Mouse (Mus musculus): Measurements from ENCODE around the gene 1700029P11Rik.

1700029P11Rik gene

GRCm38 (mm10) chr15:81980321-81980720 lies at the start of gene 1700029P11Rik:
TSS of gene 1700029P11Rik (plus strand) at chr15:81980540.
- DNase-seq (ENCODE audit: low spot score) = no peak

GRCm38 (mm10) chr15:81932951-81933470 lies 47.3 kb upstream of the 1700029P11Rik start:
- DNase-seq (ENCODE audit: low spot score) = peak; percentile 70

DNA sequence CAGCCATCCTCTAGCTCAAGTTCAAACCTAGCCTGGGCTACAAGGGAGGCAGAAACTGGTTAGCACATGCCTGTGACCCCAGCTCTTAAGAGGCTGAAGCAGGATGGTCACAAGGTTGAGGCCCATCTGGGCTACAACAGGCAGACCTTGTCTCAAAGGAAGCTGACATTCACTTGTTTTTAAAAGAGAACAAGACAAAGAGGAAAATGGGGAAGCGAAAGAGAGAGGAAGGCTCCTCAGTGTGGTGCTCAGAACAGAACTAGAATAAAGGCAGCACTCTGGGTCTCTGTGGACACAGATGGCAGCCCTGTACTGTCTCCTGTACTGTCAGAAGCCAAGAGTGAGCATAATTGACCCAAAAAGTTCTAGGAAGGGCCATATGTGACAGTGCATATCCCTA lies 46.4 kb upstream of the 1700029P11Rik start:
- no peak for DNase-seq (ENCODE audit: low spot score)

GRCm38 (mm10) chr15:81935869-81936637 lies 44.3 kb upstream of the 1700029P11Rik start:
- DNase-seq (ENCODE audit: low spot score) = no peak

GRCm38 (mm10) chr15:81936679-81937078 lies 43.7 kb upstream of the 1700029P11Rik start, which contains the start of gene Csdc2:
TSS of gene Csdc2 (plus strand) at chr15:81936759.
- peak; percentile 62 for DNase-seq (ENCODE audit: low spot score)

DNA sequence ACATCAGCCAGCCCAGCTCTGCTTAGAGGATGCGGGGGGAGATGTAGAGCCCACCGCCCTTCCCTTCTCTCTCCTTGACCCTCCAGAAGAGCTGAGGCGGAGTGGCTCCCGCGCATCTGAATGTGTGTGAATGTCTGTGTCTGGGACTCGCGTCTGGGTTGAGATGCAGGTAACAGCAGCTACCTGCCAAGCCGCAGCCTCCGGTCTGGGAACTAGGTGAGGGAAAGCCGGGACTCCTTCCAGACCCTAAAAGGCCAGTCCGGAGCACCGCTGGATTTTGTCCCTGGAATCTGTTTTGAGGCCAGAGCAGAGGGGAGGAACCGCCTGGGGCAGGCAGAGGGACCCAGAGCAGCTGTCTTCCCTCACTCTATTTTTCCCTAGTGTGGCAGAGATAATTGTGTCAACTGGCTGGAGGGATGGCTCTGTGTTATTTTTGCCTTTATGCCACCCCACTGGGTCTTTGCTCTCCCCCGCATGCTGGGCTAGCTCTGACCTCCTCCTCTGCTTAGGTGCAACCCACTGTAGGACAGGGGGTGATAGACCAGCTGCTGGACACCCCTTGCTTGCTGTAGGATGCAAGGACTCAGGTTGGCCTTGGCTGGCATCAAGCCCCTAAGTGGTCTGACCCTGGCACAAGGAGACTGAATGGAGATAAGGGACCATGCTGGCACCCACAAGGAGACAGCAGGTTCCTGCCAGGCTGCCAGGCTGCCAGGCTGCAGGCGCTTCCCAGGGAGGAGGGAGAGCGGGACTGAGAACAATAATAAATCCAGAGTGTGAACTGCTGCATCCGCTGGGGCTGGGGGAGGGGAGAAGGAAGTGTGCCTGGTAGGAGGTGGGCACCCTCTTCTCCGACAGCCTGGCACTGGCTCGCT lies 43.0 kb upstream of the 1700029P11Rik start:
- DNase-seq (ENCODE audit: low spot score) = peak; percentile 56

DNA sequence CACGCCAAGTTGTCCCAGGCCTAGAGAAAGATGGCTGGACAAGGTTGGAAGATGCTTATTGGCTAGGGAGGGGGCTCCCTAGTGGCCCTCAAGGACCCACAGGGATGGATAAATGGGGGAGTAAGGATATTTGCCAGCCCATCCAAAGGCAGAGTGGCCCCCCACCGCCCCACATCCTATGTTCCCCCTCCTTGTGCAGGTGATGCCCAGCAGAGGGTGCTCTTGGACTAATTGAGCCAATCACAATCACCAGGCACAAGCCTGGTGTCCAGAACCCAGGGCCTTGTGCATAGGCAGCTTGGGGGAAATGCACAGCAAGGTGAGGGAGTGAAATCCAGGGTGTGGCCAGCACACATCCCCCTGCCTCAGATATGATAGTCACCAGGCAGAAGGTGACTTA lies 42.1 kb upstream of the 1700029P11Rik start:
- no peak for DNase-seq (ENCODE audit: low spot score)

DNA sequence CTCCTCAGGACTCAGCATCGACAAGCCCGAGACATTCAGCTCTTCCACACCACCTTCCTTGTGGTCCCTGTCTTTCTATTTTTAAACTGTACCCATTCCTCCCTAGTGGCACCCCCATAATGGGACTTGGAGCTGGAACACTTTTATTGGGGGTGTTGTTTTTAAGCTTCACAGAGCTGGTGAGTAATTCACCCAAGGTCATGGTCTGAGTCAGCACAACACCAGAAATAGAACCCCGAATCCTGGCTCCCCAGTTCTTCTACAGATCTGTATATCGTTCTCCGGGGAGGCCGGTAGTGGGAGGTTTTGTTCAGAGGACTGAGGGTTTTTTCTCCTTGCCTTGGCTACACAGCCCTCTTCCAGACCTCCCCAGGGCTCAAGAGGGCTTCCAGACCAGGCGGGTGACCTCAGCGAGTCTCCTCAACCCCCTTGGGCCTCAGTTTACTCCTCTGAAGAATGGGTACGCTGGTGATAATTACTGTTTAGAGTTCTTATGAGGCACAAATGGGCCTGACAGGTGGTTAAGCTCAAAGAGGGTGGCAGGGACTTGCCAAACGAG lies 41.1 kb upstream of the 1700029P11Rik start:
- DNase-seq (ENCODE audit: low spot score) = no peak

DNA sequence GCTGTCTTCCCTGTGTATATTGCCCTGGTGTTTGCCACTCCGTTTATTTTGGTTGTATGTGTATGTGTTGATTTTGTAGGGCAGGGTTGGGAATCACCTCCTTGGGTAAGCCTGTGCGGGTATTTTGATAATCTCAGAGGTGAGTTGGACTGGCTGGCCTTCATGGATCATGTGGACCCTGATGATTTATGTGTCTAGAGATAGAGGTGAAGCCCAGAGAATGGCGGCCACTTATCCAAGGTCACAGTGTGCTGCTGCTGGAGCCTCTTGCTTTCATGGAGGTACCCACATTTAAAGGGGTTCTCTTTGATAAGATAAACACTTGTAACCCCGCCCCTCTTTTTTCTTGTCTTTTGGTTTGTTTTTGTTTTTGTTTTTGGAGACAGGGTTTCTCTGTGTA lies 40.6 kb upstream of the 1700029P11Rik start:
- DNase-seq (ENCODE audit: low spot score) = no peak

DNA sequence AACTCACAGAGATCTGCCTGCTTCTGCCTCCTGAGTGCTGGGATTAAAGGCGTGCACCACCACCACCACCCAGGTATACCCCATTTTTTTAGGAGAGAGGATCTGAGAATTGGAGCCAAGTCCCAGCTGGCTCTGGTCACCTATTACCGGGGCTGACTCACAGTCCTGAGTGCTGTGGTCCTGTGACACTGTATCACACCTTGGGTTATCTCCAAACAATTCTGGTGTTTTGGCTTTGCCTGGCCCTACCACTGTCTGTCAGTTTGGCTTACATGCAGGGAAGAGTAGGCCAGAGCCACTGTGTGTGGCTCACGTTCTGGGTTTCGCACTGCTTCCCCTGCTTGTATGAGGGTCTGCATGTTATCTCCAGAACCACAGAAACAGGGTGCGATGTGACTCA lies 40.1 kb upstream of the 1700029P11Rik start:
- DNase-seq (ENCODE audit: low spot score) = no peak

DNA sequence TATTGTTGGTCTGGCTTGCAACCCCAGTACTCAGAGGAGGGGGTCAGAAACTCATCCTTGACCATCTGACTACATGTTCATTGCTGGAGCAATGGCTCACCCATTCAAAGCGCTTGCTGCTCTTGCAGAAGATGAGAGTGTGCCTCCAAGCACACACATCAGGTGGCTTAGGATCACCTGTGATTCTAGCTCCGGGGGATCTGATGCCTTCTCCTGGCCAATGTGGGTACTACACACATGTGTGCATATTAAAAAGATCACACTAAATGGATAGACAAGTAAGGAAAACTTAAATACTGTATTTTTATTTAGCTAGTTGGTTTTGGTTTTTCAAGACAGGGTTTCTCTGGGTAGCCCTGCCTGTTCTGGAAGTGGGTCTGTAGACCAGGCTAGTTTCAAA lies 39.3 kb upstream of the 1700029P11Rik start:
- no peak for DNase-seq (ENCODE audit: low spot score)

DNA sequence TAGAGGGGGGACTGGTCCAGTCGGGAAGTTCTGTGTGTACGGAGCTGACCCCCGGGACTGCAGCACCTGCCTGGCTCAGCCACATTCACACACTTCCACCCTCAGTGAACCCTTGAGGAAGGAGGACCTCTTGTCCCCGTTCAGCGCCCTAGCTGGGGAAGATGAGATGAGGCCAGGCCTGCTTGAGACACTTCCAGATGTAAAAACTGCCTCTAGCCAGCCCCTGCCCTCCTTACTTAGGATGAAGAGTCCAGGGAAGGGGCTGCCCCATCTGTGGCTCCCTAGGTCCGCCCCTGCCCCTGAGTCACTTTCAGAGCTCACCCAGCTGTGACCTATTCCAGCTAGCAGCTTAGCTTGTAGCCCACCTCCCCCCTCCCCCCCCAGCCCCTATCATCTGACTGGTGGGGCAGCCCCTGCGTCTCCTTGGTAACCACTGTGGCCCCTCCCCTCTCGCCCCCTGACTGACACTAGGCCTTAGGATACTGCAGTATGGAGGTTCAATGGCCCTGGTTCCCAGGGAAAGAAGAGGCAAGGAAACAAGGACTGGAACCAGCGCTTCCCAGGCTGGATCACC lies 37.1 kb upstream of the 1700029P11Rik start:
- no peak for DNase-seq (ENCODE audit: low spot score)

- no peak for DNase-seq (ENCODE audit: low spot score)
Observed at GRCm38 (mm10) chr15:81949076-81949475, 31.3 kb upstream of the 1700029P11Rik start.

- DNase-seq (ENCODE audit: low spot score) = no peak
Observed at GRCm38 (mm10) chr15:81949476-81950131, 30.7 kb upstream of the 1700029P11Rik start.

GRCm38 (mm10) chr15:81950716-81951115 lies 29.6 kb upstream of the 1700029P11Rik start:
- DNase-seq (ENCODE audit: low spot score) = no peak

- DNase-seq (ENCODE audit: low spot score) = no peak
Observed at GRCm38 (mm10) chr15:81951159-81951558, 29.2 kb upstream of the 1700029P11Rik start.

DNA sequence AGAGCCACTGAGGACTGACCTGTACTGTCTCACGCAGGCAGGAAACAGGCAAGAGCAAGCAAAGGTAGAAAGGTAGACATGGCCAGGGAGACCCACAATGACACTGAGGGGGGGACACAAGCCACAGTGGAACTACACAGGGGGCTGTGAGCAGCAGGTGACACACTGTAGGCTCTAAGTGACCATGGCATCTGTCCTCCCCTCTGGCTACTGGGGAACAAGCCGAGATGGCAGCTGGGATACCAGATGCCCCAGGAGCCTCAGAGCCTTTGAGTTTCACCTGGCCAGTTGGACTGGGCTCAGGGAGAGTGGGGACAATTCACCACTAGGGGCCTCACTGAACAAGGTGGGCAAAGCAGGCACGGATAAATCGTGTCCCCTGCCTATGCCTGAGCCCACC lies 28.0 kb upstream of the 1700029P11Rik start:
- DNase-seq (ENCODE audit: low spot score) = no peak

DNA sequence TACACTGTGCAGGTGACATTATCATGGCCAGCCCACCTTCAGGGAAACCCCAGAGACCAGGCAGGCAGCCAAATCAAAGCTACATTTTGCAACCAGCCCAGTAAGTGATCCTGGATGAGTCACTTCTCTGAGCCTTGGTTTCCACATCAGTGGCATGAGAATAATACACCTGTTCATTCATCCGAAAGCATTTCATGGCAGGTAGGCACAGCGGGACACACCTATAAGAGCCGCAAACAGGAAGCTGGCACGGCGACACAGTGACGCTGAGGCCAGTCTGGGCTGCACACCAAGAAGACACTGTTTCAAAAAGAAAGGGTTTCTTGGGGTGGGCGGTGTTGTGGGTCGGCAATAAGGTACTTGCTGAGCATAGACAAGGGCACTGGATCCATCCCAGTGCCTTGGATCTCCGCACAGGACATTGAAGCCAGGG lies 26.2 kb upstream of the 1700029P11Rik start:
- no peak for DNase-seq (ENCODE audit: low spot score)

GRCm38 (mm10) chr15:81954716-81955115 lies 25.6 kb upstream of the 1700029P11Rik start:
- DNase-seq (ENCODE audit: low spot score) = no peak

DNA sequence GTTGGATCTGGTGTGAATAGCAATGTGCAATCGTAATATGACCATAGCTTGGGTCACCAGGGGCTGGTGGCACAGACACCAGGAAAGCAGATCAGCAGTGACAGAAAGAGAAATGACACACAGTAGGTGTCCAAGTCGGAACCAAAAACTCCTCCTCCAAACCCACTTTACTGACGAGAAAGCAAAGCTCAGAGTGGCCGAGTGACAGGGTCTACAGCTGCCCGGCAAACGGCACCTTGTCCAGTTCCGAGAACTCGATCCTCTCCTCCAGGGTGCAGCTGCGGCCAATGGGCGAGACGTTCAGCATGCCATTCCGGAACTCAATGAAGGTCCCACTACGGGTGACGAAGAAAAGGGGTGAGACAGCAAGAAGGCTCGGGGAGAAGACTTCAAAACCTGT lies 24.9 kb upstream of the 1700029P11Rik start:
- DNase-seq (ENCODE audit: low spot score) = no peak

DNA sequence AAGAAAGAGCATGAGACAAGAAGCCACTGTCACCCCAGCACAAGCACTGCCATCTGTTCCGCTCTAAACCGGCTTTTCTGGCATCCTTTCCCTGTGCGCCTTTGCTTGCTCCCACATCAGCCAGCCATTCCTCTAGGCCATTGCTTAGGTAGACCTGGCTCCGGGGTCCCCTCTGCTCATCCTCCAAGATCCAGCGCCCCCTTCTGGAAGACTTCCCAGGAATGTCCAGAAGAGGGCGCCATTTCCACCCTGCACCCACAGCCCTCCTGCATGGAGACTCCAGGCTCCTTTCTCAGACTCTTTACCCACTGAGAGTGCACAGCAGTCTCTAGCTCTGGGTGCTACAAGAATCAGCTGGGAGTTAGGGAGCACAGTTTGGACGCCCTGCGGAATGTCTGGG lies 23.9 kb upstream of the 1700029P11Rik start:
- peak; percentile 65 for DNase-seq (ENCODE audit: low spot score)

DNA sequence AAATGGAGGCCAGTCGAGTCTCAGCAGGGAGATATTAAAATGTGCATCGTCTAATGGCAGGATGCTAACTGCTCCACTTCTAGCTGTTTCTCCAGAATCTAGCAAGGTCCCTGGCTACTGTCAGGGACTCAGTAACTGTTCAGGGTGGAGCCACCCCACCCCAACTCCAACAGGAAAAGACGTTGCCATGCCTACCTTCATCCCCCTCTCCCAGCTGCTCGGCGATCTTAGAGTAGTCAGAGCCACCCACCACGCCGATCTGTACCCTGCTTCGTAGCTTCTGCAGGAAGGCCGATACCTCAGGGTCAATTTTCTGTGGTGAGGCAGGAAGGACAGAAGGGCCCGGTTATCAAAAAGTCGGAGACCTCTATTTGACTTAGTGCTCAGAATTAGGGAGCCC lies 22.7 kb upstream of the 1700029P11Rik start:
- DNase-seq (ENCODE audit: low spot score) = no peak

All from layer of hippocampus, adult 11-12 months (tissue).